Mouse (Mus musculus): ENCODE measurements around the gene 2310057M21Rik. TPM values are rescaled to one million over a fixed set of nuclear protein-coding genes. Genes with fewer than 3 reads are reported as not detected.
"Not testable (repeated sequence)": the region's sequence is repeated elsewhere in the genome, so short reads cannot be mapped to it uniquely, and the experiment has no call there.

The 2310057M21Rik gene
- total RNA-seq (2015; ENCODE audit: low replicate concordance) (1.9 TPM in 2 replicates), total RNA-seq (2017; ENCODE audit: low replicate concordance) (2.5 and 2.6 TPM in 2 replicates)

DNA sequence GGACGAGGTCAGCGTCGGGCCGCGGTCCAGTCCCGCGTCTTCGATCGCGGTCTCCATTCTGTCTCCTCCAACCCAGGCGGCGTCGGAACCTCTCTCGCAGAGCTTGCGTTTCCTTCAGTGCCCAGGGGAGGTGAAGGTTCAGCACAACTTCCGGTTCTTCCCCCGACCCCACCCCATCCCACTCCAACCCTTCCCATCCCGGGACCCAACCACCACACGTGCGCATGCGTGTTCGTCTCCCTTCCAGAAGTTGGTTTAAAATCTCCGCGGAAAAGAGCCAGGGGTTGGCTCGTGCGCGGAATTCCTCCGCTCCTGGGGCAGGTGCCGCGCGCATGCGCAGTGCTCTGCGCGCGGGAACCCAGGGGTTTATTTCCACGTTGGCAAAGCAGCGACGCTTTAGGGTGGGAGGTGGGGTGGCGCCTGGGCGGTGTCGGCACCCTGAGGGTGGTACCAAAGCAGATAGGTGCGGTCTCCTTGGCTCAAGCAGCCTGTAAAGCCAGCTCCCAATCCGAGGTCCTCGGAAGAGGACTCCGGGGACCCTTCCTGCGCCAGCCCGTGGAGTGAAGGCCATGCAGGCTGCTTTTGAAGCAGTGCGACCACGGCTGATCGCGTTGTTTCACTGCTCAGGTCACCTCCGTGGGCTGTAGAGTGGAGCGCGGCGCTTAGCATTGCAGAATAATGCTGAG is at the start of gene 2310057M21Rik:
TSS of gene 2310057M21Rik (minus strand) at position 145 of the 686 bp plus-strand sequence.
- peak; percentile 93 for ATAC-seq (replicated peaks; ENCODE audit: low FRiP score, poor library complexity, severe bottlenecking)

DNA sequence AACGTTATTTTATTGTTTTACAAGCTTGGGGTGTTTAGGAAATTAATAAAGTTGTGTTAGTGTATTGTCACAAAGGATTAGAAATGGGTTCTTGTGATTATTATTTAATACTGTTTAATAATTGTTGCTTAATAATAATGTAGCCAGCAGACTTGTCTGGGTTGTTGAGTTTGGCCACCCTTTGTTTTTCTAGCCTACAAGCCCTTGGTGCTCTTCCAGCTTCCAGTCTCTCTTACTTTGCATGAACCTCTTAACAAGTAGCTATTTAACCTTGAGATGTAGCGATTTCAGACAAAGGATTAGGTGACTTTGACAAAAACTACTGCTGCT is 49.3 kb upstream of the 2310057M21Rik start:
- ATAC-seq (replicated peaks; ENCODE audit: low FRiP score, poor library complexity, severe bottlenecking), result no peak

DNA sequence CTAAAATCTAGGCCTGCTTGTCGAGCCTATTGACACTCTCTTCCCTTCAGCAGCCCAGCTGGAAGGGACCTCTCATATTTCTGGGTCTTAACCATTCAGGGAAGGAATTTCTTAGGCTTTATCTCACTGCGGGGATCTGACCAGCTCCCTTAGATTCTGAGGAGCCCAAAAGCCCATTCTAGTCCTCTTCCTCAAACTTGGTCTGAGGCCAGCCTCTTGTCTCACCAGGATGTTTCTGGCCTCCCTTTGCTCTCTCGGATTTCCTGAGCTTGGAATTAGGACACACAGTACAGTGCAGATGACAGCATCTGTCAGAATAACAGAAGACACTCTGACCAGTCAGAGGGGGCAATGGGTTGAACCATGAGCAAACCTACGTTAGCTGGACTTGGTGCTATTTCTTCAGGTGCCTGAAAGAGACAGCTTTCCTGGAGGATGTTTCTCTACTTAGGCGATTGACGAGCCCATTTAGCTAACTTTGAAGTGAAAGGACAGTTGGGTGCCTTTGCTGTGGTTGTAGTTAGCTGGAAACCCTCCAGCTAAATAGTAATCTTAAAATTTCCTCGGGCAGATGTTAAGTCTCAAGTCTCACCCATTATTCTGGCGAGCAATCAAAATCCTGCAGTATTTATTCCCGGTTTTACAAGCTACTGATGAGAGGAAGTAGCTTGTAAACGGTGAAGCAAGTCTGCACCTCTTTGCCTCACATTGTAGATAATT is 48.8 kb upstream of the 2310057M21Rik start:
- no peak for ATAC-seq (replicated peaks; ENCODE audit: low FRiP score, poor library complexity, severe bottlenecking)

DNA sequence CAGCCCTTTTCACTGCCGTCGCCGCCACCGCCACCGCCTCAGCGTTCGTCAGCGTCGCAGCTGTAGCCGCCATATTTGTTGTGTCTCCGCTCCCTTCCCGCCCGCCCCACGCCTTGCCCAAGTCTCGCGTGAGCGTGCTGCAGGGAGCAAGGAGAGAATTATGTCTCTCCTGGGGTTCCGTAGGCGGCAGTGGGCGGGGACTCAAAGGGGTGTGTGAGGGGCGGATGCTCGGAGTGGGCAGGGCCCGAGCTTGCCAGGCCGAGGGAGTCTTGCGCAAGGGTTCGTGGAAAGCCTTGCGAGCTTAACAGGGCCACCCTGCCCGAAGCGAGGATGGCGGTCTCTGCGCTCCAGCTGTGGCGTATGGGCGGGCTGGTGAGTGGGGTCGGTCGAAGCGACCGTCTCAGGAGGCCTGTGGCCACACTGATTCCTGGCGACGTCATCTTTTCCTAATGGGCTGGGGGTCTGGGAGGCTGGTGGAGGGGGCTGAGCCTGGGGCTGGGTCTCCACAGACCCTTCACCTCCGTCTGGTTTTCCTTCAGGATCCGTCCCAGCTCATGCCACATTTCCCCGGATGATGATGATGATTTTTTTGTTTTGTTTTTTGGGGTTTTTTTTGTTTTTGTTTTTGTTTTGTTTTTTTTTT is 48.0 kb upstream of the 2310057M21Rik start, which contains the start of the genes Ikzf5 and Acadsb:
TSS of gene Ikzf5 (minus strand) at position 106 of the 643 bp plus-strand sequence.
TSS of gene Acadsb (plus strand) at position 186 of the 643 bp plus-strand sequence.
- peak; percentile 98 for ATAC-seq (replicated peaks; ENCODE audit: low FRiP score, poor library complexity, severe bottlenecking)

DNA sequence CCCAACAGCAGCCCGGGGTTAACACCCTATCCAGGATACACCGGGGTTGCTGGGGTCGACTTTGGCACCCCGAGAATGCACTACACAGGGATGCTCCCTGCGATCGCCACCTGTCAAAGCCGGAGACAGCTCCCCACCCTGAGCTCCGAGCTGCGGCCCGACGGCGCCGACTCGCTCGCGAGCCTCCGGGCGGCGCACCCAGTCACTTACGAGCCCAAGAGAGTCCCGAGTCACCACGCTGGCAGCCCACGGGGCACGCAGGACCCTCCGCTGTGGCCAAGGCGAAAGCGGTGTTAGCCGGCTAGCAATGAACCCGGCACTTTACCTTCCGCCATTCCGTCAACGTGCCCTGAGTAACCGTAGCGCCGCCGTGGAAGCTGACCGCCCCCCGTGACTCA is 47.4 kb upstream of the 2310057M21Rik start:
- ATAC-seq (replicated peaks; ENCODE audit: low FRiP score, poor library complexity, severe bottlenecking), result peak; percentile 68

DNA sequence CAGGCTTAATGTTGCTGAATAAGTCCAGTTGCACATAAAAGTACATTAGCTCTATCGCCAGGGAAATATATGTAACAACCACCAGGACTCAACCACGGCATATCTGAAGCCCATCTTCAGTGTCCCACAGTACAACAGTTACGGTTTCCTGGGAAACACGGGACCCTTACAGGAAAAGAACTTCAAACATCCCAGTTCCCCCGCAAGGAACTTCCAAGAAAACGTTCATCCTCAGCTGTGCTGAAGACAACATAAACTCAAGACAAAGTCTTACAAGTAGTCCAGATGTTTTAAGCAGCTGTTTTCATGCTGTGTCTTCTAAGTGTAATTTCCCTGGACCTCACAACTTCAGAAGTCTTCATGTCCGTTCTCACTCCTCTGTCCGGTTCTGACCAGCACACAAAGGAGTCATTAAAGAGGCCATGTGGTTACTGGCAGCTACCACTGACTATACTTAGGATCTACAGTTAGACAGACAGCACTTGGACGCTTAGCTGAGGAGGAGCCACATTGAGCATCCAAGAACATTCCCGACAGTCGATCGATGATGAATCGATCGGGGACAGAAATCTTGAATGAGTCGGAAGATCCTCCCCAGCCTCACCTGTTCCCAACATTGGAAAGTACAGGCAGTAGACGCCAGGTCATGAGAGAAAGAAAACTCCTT is 46.9 kb upstream of the 2310057M21Rik start:
- ATAC-seq (replicated peaks; ENCODE audit: low FRiP score, poor library complexity, severe bottlenecking), result peak; percentile 48

DNA sequence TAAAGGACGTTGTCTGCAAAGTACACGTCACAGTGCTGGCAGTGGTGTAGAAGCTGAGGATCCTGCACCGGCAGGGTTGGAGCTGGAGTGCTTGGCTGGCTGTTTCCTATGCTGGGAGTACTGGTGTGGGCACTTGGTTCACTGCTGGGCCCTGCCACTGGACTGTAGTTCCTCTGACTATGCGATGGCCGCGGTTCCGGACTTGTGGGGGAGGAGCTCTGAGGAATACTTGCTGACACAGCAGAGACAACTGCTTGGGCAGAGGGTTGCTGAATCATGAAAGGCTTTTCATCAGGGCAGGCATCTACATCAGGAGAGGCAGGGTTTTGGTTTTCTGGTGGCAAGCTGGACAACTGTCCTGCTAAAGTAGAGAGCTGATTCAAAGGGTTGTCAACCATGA is 29.2 kb upstream of the 2310057M21Rik start:
- ATAC-seq (replicated peaks; ENCODE audit: low FRiP score, poor library complexity, severe bottlenecking), result not testable (repeated sequence)

DNA sequence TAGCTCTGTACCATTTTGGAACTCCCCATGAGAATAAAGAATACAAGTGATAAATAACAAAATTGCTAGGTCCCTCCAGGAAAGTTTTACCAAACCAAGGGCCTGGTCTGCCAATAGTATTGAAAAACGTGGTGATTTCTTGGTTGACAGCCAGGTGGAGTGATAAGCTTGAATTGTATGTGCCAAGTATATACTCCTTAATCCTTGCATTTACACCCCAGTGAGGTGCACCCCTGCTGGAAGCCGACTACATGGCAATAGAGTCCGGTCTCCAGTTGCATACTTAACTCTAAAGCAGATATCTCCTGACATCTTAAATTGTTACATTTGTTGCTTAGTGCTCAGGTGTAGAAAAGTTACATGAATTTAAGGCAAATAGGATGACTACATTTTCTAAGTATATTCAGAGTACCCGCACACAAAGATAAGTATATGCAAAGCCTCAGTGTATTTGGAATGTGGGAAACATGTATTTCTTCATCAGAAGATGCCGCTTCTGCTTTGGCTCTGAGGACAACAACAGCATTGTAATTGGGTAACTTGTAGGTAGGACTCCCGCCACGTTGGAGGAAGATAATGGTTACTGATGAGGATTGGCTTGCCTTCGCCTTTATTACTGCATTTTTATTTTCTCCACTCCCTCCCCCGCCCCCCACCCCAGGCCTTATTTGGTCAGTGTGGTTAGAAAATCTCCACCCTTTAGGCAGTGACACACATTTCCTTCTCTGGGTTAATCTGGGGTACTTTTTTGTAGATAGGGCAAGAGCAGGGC is 9.5 kb upstream of the 2310057M21Rik start:
- no peak for ATAC-seq (replicated peaks; ENCODE audit: low FRiP score, poor library complexity, severe bottlenecking)

DNA sequence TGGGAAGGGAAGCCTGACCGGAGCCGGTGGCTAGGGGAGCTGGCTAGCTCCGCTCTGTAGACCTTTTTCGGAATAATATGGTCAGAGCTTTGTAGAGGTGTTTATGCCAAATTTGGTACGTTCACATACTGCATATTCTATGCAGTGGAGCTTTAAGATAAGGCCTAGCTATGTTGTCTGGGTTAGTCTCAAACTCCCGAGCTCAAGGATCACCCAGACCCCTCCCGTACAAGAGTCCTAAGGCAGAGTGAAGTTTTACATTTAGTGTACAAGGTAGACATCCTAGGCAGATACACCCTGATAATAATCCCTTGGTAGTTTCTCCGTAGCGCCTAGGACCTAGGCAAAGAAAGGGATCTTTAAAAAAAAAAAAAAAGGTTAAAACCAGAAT is 8.9 kb upstream of the 2310057M21Rik start:
- ATAC-seq (replicated peaks; ENCODE audit: low FRiP score, poor library complexity, severe bottlenecking), result no peak

DNA sequence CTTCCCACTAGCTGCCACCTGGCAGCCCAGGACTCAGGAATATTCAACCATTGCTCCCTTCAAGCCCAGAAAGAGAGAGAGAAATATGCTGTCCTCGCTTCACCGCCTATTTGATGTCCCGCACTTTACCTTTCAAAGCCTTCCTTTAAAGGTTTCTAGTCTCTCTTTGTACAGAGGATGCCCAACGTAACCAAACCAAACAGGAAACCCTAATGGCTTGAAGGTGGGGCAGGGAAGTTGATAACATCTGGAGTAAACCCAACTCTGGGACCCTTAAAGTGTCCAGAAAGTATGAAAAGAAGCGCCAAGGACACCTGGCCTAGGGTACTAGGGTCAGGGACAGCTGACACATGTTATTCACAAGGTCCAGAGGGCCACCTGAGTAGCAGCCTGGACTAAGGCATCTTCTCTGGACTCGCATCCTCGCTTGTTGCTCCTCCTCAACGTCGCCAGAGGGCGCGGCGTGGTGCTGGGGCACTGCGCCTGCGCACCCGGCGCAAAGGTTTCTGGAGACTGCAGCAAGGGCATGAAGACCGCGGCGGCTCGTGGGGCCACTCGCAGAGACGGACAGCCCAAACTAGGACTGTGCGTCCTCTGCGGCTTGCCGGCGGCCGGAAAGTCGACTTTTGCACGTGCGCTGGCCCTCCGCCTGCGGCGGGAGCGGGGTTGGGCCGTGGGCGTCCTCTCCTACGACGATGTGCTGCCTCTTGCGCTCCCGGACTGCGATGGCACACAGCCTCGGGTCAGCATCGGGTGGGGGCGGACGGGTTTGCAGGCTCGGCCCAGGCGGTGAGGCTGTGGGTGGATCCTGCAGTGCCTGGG is 8.3 kb upstream of the 2310057M21Rik start, which contains the start of gene Pstk:
TSS of gene Pstk (plus strand) at position 494 of the 822 bp plus-strand sequence.
- peak; percentile 99 for ATAC-seq (replicated peaks; ENCODE audit: low FRiP score, poor library complexity, severe bottlenecking)

DNA sequence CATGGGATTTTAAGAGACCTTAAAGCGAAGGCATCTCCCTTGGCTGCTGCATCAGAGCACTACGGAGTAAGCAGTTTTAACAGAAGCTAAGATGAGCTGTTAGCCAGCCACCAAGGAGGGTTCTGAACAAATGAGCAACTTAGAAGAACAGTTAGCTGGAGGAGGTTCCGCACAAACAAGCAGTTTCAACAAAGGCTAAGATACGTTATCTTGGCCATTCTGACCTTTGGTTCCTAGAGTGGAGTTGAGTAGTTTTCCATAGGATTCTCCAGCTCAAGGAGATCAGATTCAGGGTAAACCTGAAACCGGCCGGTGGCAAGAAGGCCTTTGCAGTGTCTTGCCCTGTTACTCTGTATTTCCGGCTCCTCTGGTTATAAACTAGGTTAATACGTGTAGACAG is 1.6 kb upstream of the 2310057M21Rik start:
- ATAC-seq (replicated peaks; ENCODE audit: low FRiP score, poor library complexity, severe bottlenecking), result no peak

DNA sequence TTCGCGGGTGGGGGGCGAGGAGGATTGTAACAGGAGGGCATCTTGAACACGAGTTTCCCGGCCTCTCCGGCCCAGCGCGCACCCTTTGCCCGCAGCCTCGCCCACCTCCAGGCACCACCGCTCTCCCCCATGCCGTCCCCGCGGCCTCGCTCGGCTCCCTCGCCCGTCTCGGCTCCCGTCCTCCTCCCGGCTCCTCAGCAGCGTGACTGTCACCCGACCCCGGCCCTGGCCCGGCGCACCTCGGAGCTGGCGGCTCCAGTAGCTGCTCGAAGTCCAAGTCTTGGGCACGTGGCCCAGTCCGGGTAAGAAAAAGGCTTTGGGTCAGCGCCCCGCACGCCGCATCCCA is 317 bp downstream of the 2310057M21Rik start:
- ATAC-seq (replicated peaks; ENCODE audit: low FRiP score, poor library complexity, severe bottlenecking), result peak; percentile 50

DNA sequence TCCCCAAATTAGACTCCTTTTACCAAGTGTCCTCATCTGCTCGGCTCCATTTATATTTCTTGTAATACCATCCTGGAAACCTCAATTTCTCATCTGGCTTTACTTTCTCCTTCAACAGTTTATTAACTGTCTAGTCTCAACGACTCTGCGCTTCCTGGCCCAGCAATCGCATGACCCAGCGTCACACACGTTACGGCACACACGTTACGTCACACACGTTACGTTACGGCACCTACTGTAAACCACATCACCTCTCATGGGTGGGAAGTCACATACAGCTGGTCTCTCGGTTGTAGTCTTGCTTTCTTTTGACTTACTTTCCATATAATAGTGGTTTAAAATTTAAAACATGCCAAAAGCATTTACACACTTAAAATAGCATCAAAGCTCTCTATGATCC is 6.5 kb downstream of the 2310057M21Rik start:
- no peak for ATAC-seq (replicated peaks; ENCODE audit: low FRiP score, poor library complexity, severe bottlenecking)

DNA sequence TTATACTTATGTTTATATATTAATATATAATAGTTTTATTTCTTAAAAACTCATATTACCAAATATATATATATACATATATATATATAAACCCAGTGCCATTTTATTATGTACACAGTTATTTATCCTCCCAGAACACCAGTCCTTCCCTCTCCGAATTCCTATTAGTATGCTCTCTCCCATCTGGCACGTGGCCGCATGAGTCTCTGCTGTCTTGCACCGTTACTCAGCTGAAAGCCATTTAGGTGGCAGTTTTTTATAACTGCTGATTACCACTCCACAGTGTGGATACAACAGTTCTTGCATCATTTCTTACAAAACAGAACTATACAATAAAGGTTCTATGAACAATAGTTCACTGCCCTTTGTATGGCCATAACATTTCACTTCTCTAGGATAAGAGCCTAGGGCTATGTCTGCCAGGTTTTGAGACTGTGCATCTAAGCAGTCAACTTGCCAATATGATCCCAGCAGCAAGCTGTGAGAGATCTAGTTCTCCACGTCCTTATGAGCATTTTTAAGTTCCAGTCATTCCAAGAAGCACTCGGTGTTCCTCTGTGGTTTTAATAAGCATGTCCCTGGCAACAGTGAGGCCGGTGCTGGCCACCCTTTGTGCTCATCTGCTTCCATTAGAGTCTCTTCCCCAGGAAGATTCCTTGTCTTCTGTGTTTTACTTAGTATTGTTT is 16.6 kb downstream of the 2310057M21Rik start:
- ATAC-seq (replicated peaks; ENCODE audit: low FRiP score, poor library complexity, severe bottlenecking), result no peak

DNA sequence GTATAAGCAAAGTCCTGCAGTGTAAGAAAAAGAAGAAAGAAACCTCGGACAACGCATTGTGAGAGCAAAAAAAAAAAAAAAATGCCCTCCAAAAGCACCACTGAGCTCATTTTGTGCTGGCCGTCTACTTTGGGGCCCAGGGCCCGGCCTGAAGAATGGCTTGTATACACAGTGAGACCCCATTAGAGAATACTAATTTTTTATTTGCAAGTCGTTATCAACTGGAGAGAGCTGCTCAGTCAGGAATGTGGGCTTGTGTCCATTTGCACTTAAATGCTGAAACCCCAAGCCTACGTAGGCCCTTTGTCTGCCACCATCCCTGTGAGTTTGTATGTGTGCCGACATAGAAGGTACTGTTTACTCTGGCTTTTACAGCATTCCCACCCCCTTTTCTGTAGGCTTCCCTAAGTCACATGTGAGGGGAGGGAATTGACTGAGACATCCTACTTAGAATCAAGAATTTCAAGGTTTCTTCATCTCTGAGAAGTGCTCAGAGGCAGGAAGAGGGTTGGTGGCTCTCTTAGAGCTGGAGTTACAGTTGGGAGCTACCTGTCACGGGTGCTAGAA is 25.0 kb downstream of the 2310057M21Rik start:
- ATAC-seq (replicated peaks; ENCODE audit: low FRiP score, poor library complexity, severe bottlenecking), result no peak

DNA sequence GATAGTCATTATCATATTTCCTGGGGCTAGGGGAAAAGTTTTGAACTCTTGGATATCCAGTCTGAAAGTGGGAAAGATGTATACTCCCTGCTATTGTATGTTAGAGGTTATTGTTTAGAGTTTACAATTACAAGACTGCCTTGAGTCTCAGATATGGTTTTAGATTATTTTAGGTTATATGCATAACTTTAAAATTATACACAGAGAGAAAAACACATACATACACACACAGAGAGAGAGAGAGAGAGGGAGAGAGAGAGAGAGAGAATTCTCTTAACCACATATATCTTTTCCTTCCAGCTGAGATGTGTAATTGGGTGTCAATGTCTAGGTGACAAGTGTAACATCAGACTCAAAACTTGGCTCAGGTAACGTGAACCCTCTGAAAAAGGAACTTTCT is 29.0 kb downstream of the 2310057M21Rik start, which contains the start of gene Fam24a:
TSS of gene Fam24a (plus strand) at position 301 of the 400 bp plus-strand sequence.
- ATAC-seq (replicated peaks; ENCODE audit: low FRiP score, poor library complexity, severe bottlenecking), result no peak

DNA sequence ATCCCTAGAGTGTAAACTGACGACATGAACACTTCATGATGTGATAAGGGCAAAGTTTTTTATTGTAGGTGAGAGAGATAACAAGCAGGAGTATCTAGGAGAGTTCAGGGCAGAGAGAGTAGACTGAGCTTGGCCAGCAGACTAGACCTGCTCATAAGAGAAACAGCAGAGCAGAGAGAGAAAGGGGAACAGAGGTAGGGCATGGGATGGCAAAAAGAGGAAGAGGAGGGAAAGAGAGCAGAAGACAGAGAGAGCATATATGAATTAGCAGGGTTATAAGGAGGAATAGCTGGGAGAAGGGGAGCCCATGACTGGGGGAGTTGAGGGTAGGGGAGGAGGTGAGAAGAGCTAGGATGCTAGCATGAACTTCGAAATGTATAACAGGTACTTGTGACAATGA is 30.9 kb downstream of the 2310057M21Rik start:
- no peak for ATAC-seq (replicated peaks; ENCODE audit: low FRiP score, poor library complexity, severe bottlenecking)

DNA sequence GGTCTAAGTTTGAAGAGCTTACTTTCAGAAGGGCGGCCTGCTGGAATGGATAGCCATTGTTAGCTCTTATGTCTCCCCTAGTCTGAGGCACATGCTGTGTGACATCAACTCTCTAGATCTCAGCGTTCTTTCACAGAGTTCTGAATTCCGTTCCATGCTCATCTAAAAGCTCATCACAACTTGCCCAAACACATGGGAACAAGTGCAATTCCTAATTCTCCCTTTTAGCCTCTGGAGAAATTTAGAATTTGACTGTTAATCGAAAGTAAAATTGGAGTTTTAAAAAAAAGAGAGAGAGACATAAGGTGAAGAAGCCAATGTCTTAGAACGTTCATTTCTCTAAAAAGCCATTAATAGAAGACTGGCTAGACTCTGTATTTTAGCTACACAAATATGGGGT is 33.1 kb downstream of the 2310057M21Rik start, which contains the start of gene Fam24b:
TSS of gene Fam24b (minus strand) at position 101 of the 400 bp plus-strand sequence.
- no peak for ATAC-seq (replicated peaks; ENCODE audit: low FRiP score, poor library complexity, severe bottlenecking)
